Mouse (Mus musculus) stomach, postnatal 0 days (tissue): ENCODE results near the gene Borcs6. TPM values are rescaled to one million over a fixed set of nuclear protein-coding genes. Genes with fewer than 3 reads are reported as not detected.

Experiments used
- ATAC-seq: fragments of 200-750 bp; cut with Nextera tagmentation; 2 replicates; pipeline ENCODE4 v1.8.0; 2017; ENCODE audit not compliant: low FRiP score, low TSS enrichment
- DNase-seq: peaks from one replicate; pipeline ENCODE4 v3.0.0-alpha.2; 2016; ENCODE audit warnings: low spot score
- H3K27ac ChIP-seq: fragments of 300-500 bp; sonication (generic); replicated peaks from 2 replicates; pipeline ENCODE4 v1.5.1; 2014; ENCODE audit warnings: mild to moderate bottlenecking, control low read depth
- H3K27me3 ChIP-seq: fragments of 300-500 bp; sonication (generic); 2 replicates; pipeline ENCODE4 v1.6.1; 2014; ENCODE audit warnings: low read length; ENCODE audit not compliant: control insufficient read depth, insufficient read depth
- H3K36me3 ChIP-seq: fragments of 300-500 bp; sonication (generic); 2 replicates; pipeline ENCODE4 v1.6.1; 2014; ENCODE audit warnings: low read length, mixed read lengths; ENCODE audit not compliant: control insufficient read depth, insufficient read depth
- H3K4me1 ChIP-seq: fragments of 300-500 bp; sonication (generic); replicated peaks from 2 replicates; pipeline ENCODE4 v1.6.1; 2014; ENCODE audit warnings: antibody characterized with exemption; ENCODE audit not compliant: control insufficient read depth, insufficient read depth
- H3K4me2 ChIP-seq: fragments of 300-500 bp; sonication (generic); replicated peaks from 2 replicates; pipeline ENCODE4 v1.6.1; 2014; ENCODE audit warnings: low read depth, mild to moderate bottlenecking, control low read depth, moderate library complexity
- H3K4me3 ChIP-seq: fragments of 300-500 bp; sonication (generic); 2 replicates; pipeline ENCODE4 v1.5.1; 2014; ENCODE audit warnings: low read depth, low read length, control low read depth
- H3K9ac ChIP-seq: fragments of 300-500 bp; sonication (generic); 2 replicates; pipeline ENCODE4 v1.6.1; 2014; ENCODE audit warnings: mild to moderate bottlenecking, low read length, control low read depth, mixed read lengths
- H3K9me3 ChIP-seq: fragments of 300-500 bp; sonication (generic); 2 replicates; pipeline ENCODE4 v1.6.1; 2016; ENCODE audit warnings: low read length; ENCODE audit not compliant: control insufficient read depth
- CTCF ChIP-seq: IDR thresholded peaks from 2 replicates; pipeline ENCODE4 v1.5.1; 2016; ENCODE audit warnings: antibody characterized with exemption, low read depth, mild to moderate bottlenecking, moderate library complexity
- EP300 ChIP-seq: optimal IDR thresholded peaks from 2 replicates; pipeline ENCODE3; 2016; ENCODE audit warnings: antibody characterized with exemption
- WGBS: fragments of 180-500 bp; shearing (Covaris S2); extraction: QIAGEN DNeasy Blood & Tissue Kit; methylation state at CpG from one replicate; pipeline ENCODE4 v1.1.7; 2014; 5-methylcytosine and 5-hydroxymethylcytosine counted together
- polyA plus RNA-seq: library from polyadenylated mRNA; unstranded; fragments of >200 nt; fragmentation: Nextera tagmentation; extraction: Ambion mirVana; gene quantifications from 2 replicates; pipeline ENCODE4 v1.2.1, GENCODE M21; 2015

The Borcs6 gene
- polyA plus RNA-seq, 1 experiment from 2014 or later: 14.6 TPM

- H3K9me3 ChIP-seq: no peaks in the 10 kb centered on the region
- TF ChIP-seq EP300 (no peak), CTCF (0 out of 2 replicates have a peak, but pooled peaks have one; percentile 10)
- peak; percentile 47 for DNase-seq
- peak overlapping the region; percentile 97 for H3K27ac ChIP-seq
- peaks cover 7% of the 10 kb centered on the region; the same call in 1 of the 2 replicates for H3K36me3 ChIP-seq
- peak overlapping the region; percentile 98 for H3K4me3 ChIP-seq
- 7% methylated on average over 25 of the region's 25 CpGs for WGBS
- peak overlapping the region; percentile 100 for H3K9ac ChIP-seq
- peak; percentile 10; the same call in 1 of the 2 replicates for ATAC-seq
- H3K4me2 ChIP-seq: peak overlapping the region; percentile 78
- H3K4me1 ChIP-seq: peaks cover 7% of the 10 kb centered on the region; the same call in 1 of the 2 replicates
- no peaks in the 10 kb centered on the region for H3K27me3 ChIP-seq
These were observed 29.5 kb downstream of the Borcs6 start for GRCm38 (mm10) chr11:69088856-69089615.

GRCm38 (mm10) chr11:69089616-69090290 is 30.2 kb downstream of the Borcs6 start:
- 0 out of 2 replicates have a peak, but pooled peaks have one; percentile 1 for TF ChIP-seq CTCF
- TF ChIP-seq EP300: no peak
- H3K9me3 ChIP-seq: no peaks in the 10 kb centered on the region
- ATAC-seq (no peak), DNase-seq (no peak)
- H3K4me1 ChIP-seq: peaks cover 7% of the 10 kb centered on the region; the same call in 1 of the 2 replicates
- peak overlapping the region; percentile 97 for H3K27ac ChIP-seq
- H3K9ac ChIP-seq: peak overlapping the region; percentile 100
- WGBS: 75% methylated on average over 12 of the region's 12 CpGs
- H3K4me3 ChIP-seq: peak overlapping the region; percentile 98
- peaks cover 7% of the 10 kb centered on the region; the same call in 1 of the 2 replicates for H3K36me3 ChIP-seq
- H3K27me3 ChIP-seq: no peaks in the 10 kb centered on the region
- peak overlapping the region; percentile 78 for H3K4me2 ChIP-seq

- Histone ChIP-seq H3K9ac (no peak overlapping the region), H3K4me2 (peak overlapping the region; percentile 14; the same call in 1 of the 2 replicates), H3K4me3 (no peak overlapping the region), H3K4me1 (peaks cover 7% of the 10 kb centered on the region; the same call in 1 of the 2 replicates), H3K9me3 (no peaks in the 10 kb centered on the region), H3K27ac (no peak overlapping the region), H3K27me3 (no peaks in the 10 kb centered on the region), H3K36me3 (peaks cover 7% of the 10 kb centered on the region; the same call in 1 of the 2 replicates)
- 47% methylated on average over 6 of the region's 6 CpGs for WGBS
- DNase-seq (no peak), ATAC-seq (no peak)
- TF ChIP-seq EP300: no peak
- no peak for TF ChIP-seq CTCF
These were observed 30.9 kb downstream of the Borcs6 start for GRCm38 (mm10) chr11:69090367-69090766.

GRCm38 (mm10) chr11:69091566-69092385 is 32.3 kb downstream of the Borcs6 start:
- H3K9me3 ChIP-seq: no peaks in the 10 kb centered on the region
- DNase-seq (no peak), ATAC-seq (no peak)
- peaks cover 7% of the 10 kb centered on the region; the same call in 1 of the 2 replicates for H3K4me1 ChIP-seq
- WGBS: 59% methylated on average over 7 of the region's 7 CpGs
- H3K27ac ChIP-seq: 0 out of 2 replicates have a peak overlapping the region, but pooled peaks have one; percentile 18
- H3K9ac ChIP-seq: no peak overlapping the region
- no peak for TF ChIP-seq CTCF
- TF ChIP-seq EP300: no peak
- no peak overlapping the region for H3K4me2 ChIP-seq
- H3K4me3 ChIP-seq: no peak overlapping the region
- peaks cover 7% of the 10 kb centered on the region; the same call in 1 of the 2 replicates for H3K36me3 ChIP-seq
- no peaks in the 10 kb centered on the region for H3K27me3 ChIP-seq

GRCm38 (mm10) chr11:69092386-69092751 is 32.9 kb downstream of the Borcs6 start:
- WGBS: 4% methylated on average over 3 of the region's 3 CpGs
- Histone ChIP-seq H3K9ac (no peak overlapping the region), H3K27me3 (no peaks in the 10 kb centered on the region), H3K4me2 (no peak overlapping the region), H3K27ac (peak overlapping the region; percentile 25; the same call in 1 of the 2 replicates), H3K36me3 (peaks cover 7% of the 10 kb centered on the region; the same call in 1 of the 2 replicates), H3K4me3 (no peak overlapping the region), H3K9me3 (no peaks in the 10 kb centered on the region), H3K4me1 (peaks cover 7% of the 10 kb centered on the region; the same call in 1 of the 2 replicates)
- DNase-seq (peak; percentile 92), ATAC-seq (no peak)
- TF ChIP-seq CTCF: peak; percentile 84
- no peak for TF ChIP-seq EP300
